Mouse (Mus musculus): ENCODE data around the gene Kctd17. TPM values are rescaled to one million over a fixed set of nuclear protein-coding genes. Genes with fewer than 3 reads are reported as not detected.

The Kctd17 gene
- polyA plus RNA-seq, 1 experiment: 52.9 TPM

GRCm38 (mm10) chr15:78403896-78404295, 24.5 kb upstream of the Kctd17 start:
- Histone ChIP-seq H3K36me3 (ENCODE audit: control insufficient read depth, insufficient read depth, low read length) (no peaks in the 10 kb centered on the region), H3K27me3 (ENCODE audit: control insufficient read depth, insufficient read depth, low read length) (no peaks in the 10 kb centered on the region), H3K4me3 (ENCODE audit: low read depth, low read length) (no peak overlapping the region), H3K4me1 (ENCODE audit: control insufficient read depth, insufficient read depth, insufficient read length, low read length) (peaks cover 36% of the 10 kb centered on the region), H3K27ac (ENCODE audit: insufficient read depth, low read depth, low read length) (no peak overlapping the region; the same call in 1 of the 2 replicates)
- 25% methylated on average over 1 of the region's 1 CpGs for whole genome bisulfite sequencing
- no peak for TF ChIP-seq POLR2A (IDR thresholded peaks at IDR 0.05; ENCODE audit: low read depth, low read length)
- TF ChIP-seq CTCF (IDR thresholded peaks at IDR 0.05; ENCODE audit: extremely low read depth, insufficient read length, insufficient replicate concordance, low read depth, low read length): no peak

- 62% methylated on average over 11 of the region's 11 CpGs for WGBS
- Histone ChIP-seq H3K27me3 (ENCODE audit: control insufficient read depth, insufficient read depth, low read length) (no peaks in the 10 kb centered on the region), H3K36me3 (ENCODE audit: control insufficient read depth, insufficient read depth, low read length) (no peaks in the 10 kb centered on the region), H3K4me3 (ENCODE audit: low read depth, low read length) (peak overlapping the region; percentile 88), H3K4me1 (ENCODE audit: control insufficient read depth, insufficient read depth, insufficient read length, low read length) (peaks cover 44% of the 10 kb centered on the region), H3K27ac (ENCODE audit: insufficient read depth, low read depth, low read length) (peak overlapping the region; percentile 95; the same call in 1 of the 2 replicates)
- no peak for TF ChIP-seq POLR2A (IDR thresholded peaks at IDR 0.05; ENCODE audit: low read depth, low read length)
- TF ChIP-seq CTCF (IDR thresholded peaks at IDR 0.05; ENCODE audit: extremely low read depth, insufficient read length, insufficient replicate concordance, low read depth, low read length): no peak
Measured at GRCm38 (mm10) chr15:78405098-78405497, 23.3 kb upstream of the Kctd17 start.

GRCm38 (mm10) chr15:78405517-78406211, 22.7 kb upstream of the Kctd17 start, which contains the start of gene Tst:
Gene Tst (minus strand): TSS chr15:78405907.
- no peaks in the 10 kb centered on the region for H3K36me3 ChIP-seq (ENCODE audit: control insufficient read depth, insufficient read depth, low read length)
- 2% methylated on average over 34 of the region's 34 CpGs for WGBS
- H3K4me3 ChIP-seq (ENCODE audit: low read depth, low read length): peak within 1 kb of the TSS; percentile 88
- H3K4me1 ChIP-seq (ENCODE audit: control insufficient read depth, insufficient read depth, insufficient read length, low read length): peaks cover 50% of the 10 kb centered on the region
- TF ChIP-seq POLR2A (IDR thresholded peaks at IDR 0.05; ENCODE audit: low read depth, low read length): no peak; the same call in 1 of the 2 replicates
- no peak for TF ChIP-seq CTCF (IDR thresholded peaks at IDR 0.05; ENCODE audit: extremely low read depth, insufficient read length, insufficient replicate concordance, low read depth, low read length)
- peak within 1 kb of the TSS; percentile 95 for H3K27ac ChIP-seq (ENCODE audit: insufficient read depth, low read depth, low read length)
- no peaks in the 10 kb centered on the region for H3K27me3 ChIP-seq (ENCODE audit: control insufficient read depth, insufficient read depth, low read length)

- peak within 1 kb of the TSS; percentile 95 for H3K27ac ChIP-seq (ENCODE audit: insufficient read depth, low read depth, low read length)
- peak within 1 kb of the TSS; percentile 88 for H3K4me3 ChIP-seq (ENCODE audit: low read depth, low read length)
- peaks cover 51% of the 10 kb centered on the region for H3K4me1 ChIP-seq (ENCODE audit: control insufficient read depth, insufficient read depth, insufficient read length, low read length)
- peak; percentile 62; the same call in 1 of the 2 replicates for TF ChIP-seq POLR2A (IDR thresholded peaks at IDR 0.05; ENCODE audit: low read depth, low read length)
- peak; percentile 5; the same call in 1 of the 2 replicates for TF ChIP-seq CTCF (IDR thresholded peaks at IDR 0.05; ENCODE audit: extremely low read depth, insufficient read length, insufficient replicate concordance, low read depth, low read length)
- under 1% methylated on average over 40 of the region's 40 CpGs for WGBS
- no peaks in the 10 kb centered on the region for H3K27me3 ChIP-seq (ENCODE audit: control insufficient read depth, insufficient read depth, low read length)
- H3K36me3 ChIP-seq (ENCODE audit: control insufficient read depth, insufficient read depth, low read length): no peaks in the 10 kb centered on the region
Measured at GRCm38 (mm10) chr15:78406293-78406934, 21.9 kb upstream of the Kctd17 start, which contains the start of gene Mpst. Gene Mpst (plus strand): TSS chr15:78406416.

GRCm38 (mm10) chr15:78409570-78410052, 18.8 kb upstream of the Kctd17 start:
- peak overlapping the region; percentile 81 for H3K27ac ChIP-seq (ENCODE audit: insufficient read depth, low read depth, low read length)
- 20% methylated on average over 12 of the region's 12 CpGs for WGBS

GRCm38 (mm10) chr15:78413083-78413718, 15.2 kb upstream of the Kctd17 start:
- 80% methylated on average over 14 of the region's 14 CpGs for WGBS
- no peaks in the 10 kb centered on the region for H3K36me3 ChIP-seq (ENCODE audit: control insufficient read depth, insufficient read depth, low read length)
- no peak overlapping the region for H3K27ac ChIP-seq (ENCODE audit: insufficient read depth, low read depth, low read length)
- peaks cover 3% of the 10 kb centered on the region; the same call in 1 of the 2 replicates for H3K27me3 ChIP-seq (ENCODE audit: control insufficient read depth, insufficient read depth, low read length)
- peaks cover 30% of the 10 kb centered on the region for H3K4me1 ChIP-seq (ENCODE audit: control insufficient read depth, insufficient read depth, insufficient read length, low read length)
- no peak overlapping the region for H3K4me3 ChIP-seq (ENCODE audit: low read depth, low read length)
- TF ChIP-seq POLR2A (IDR thresholded peaks at IDR 0.05; ENCODE audit: low read depth, low read length): no peak
- TF ChIP-seq CTCF (IDR thresholded peaks at IDR 0.05; ENCODE audit: extremely low read depth, insufficient read length, insufficient replicate concordance, low read depth, low read length): no peak

More at GRCm38 (mm10) chr15:78409570-78410052, 18.8 kb upstream of the Kctd17 start:
- Histone ChIP-seq H3K4me1 (ENCODE audit: control insufficient read depth, insufficient read depth, insufficient read length, low read length) (peaks cover 40% of the 10 kb centered on the region), H3K4me3 (ENCODE audit: low read depth, low read length) (peak overlapping the region; percentile 51), H3K27me3 (ENCODE audit: control insufficient read depth, insufficient read depth, low read length) (no peaks in the 10 kb centered on the region), H3K36me3 (ENCODE audit: control insufficient read depth, insufficient read depth, low read length) (no peaks in the 10 kb centered on the region)
- no peak for TF ChIP-seq POLR2A (IDR thresholded peaks at IDR 0.05; ENCODE audit: low read depth, low read length)
- TF ChIP-seq CTCF (IDR thresholded peaks at IDR 0.05; ENCODE audit: extremely low read depth, insufficient read length, insufficient replicate concordance, low read depth, low read length): 0 out of 2 replicates have a peak, but pooled peaks have one; percentile 4

Measured in small intestine, adult 2 months (tissue).